Mouse (Mus musculus) liver, embryonic 11.5 days (tissue): ENCODE results near the gene Cmklr1. TPM values are rescaled to one million over a fixed set of nuclear protein-coding genes. Genes with fewer than 3 reads are reported as not detected.

Source experiments
- ATAC-seq: fragments of 200-750 bp; cut with Nextera tagmentation; replicated peaks from 2 replicates; pipeline ENCODE4 v1.8.0; 2017; ENCODE audit warnings: moderate number of reproducible peaks, mild to moderate bottlenecking, moderate TSS enrichment, moderate library complexity; ENCODE audit not compliant: low FRiP score
- DNase-seq: peaks from one replicate; pipeline ENCODE4 v3.0.0-alpha.2; 2017; ENCODE audit warnings: low spot score
- H3K27ac ChIP-seq: fragments of 300-500 bp; sonication (generic); 2 replicates; pipeline ENCODE4 v1.5.1; 2014; ENCODE audit warnings: mild to moderate bottlenecking, low read depth, low read length, control low read depth
- H3K27me3 ChIP-seq: fragments of 300-500 bp; sonication (generic); replicated peaks from 2 replicates; pipeline ENCODE4 v1.6.1; 2014; ENCODE audit warnings: low read length, mixed read lengths; ENCODE audit not compliant: control insufficient read depth, insufficient read depth
- H3K36me3 ChIP-seq: fragments of 300-500 bp; sonication (generic); 2 replicates; pipeline ENCODE4 v1.6.1; 2014; ENCODE audit warnings: mild to moderate bottlenecking, low read length, moderate library complexity, mixed read lengths; ENCODE audit not compliant: control insufficient read depth, insufficient read depth
- H3K4me1 ChIP-seq: fragments of 300-500 bp; sonication (generic); replicated peaks from 2 replicates; pipeline ENCODE4 v1.6.1; 2014; ENCODE audit warnings: low read length, mixed read lengths; ENCODE audit not compliant: control insufficient read depth, insufficient read depth
- H3K4me2 ChIP-seq: fragments of 300-500 bp; sonication (generic); 2 replicates; pipeline ENCODE4 v1.6.1; 2014; ENCODE audit warnings: mild to moderate bottlenecking, control low read depth, moderate library complexity
- H3K4me3 ChIP-seq: fragments of 300-500 bp; sonication (generic); 2 replicates; pipeline ENCODE4 v1.5.1; 2014; ENCODE audit warnings: low read depth, low read length, control low read depth
- H3K9ac ChIP-seq: fragments of 300-500 bp; sonication (generic); 2 replicates; pipeline ENCODE4 v1.6.1; 2014; ENCODE audit warnings: low read depth, low read length, control low read depth
- H3K9me3 ChIP-seq: fragments of 300-500 bp; sonication (generic); 2 replicates; pipeline ENCODE4 v1.6.1; 2016; ENCODE audit warnings: low read length, inconsistent platforms, mixed read lengths; ENCODE audit not compliant: control insufficient read depth
- WGBS: fragments of 180-500 bp; shearing (Covaris S2); extraction: QIAGEN DNeasy Blood & Tissue Kit; methylation state at CpG from one replicate; pipeline ENCODE4 v1.1.7; 2014; 5-methylcytosine and 5-hydroxymethylcytosine counted together
- polyA plus RNA-seq: library from polyadenylated mRNA; unstranded; fragments of >200 nt; fragmentation: Nextera tagmentation; extraction: Ambion mirVana; gene quantifications from 2 replicates; pipeline ENCODE4 v1.2.1, GENCODE M21; 2014

The Cmklr1 gene
- polyA plus RNA-seq, 1 experiment from 2014 or later: 2.6 TPM

DNA sequence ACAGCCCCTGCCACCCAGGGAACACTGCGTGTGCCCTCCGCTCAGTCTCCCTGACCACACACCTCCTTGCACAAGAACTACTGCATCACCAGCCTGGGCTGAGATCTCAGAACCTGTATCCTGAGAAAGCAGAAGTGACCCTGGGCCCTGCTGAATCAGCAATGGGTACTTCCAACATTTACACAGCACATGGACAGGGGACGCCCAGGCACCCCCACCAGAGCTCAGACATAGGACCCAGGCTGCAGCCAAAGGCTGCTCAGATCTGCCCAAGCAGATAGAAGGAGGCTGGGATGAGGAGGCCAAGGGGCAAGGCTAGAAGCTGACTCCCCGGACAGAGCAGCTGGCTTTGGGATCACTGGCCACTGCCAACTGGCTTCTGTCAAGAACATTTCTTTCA, 5.7 kb downstream of the Cmklr1 start:
- H3K9me3 ChIP-seq: no peaks in the 10 kb centered on the region
- H3K4me1 ChIP-seq: no peaks in the 10 kb centered on the region
- ATAC-seq (no peak), DNase-seq (no peak)
- H3K36me3 ChIP-seq: no peaks in the 10 kb centered on the region
- H3K9ac ChIP-seq: no peak overlapping the region
- H3K27me3 ChIP-seq: no peaks in the 10 kb centered on the region
- no peak overlapping the region for H3K4me2 ChIP-seq
- WGBS: 55% methylated on average over 4 of the region's 4 CpGs
- H3K27ac ChIP-seq: no peak overlapping the region
- no peak overlapping the region for H3K4me3 ChIP-seq

GRCm38 (mm10) chr5:113643107-113643848, 6.9 kb downstream of the Cmklr1 start:
- no peak overlapping the region for H3K9ac ChIP-seq
- 52% methylated on average over 18 of the region's 18 CpGs for WGBS
- H3K27me3 ChIP-seq: no peaks in the 10 kb centered on the region

GRCm38 (mm10) chr5:113641066-113641465, 9.2 kb downstream of the Cmklr1 start:
- Histone ChIP-seq H3K9me3 (no peaks in the 10 kb centered on the region), H3K4me2 (no peak overlapping the region), H3K9ac (no peak overlapping the region), H3K27me3 (no peaks in the 10 kb centered on the region), H3K4me1 (no peaks in the 10 kb centered on the region), H3K4me3 (no peak overlapping the region), H3K36me3 (no peaks in the 10 kb centered on the region), H3K27ac (no peak overlapping the region)
- no peak for DNase-seq
- 61% methylated on average over 6 of the region's 6 CpGs for WGBS
- ATAC-seq: no peak

More at GRCm38 (mm10) chr5:113643107-113643848, 6.9 kb downstream of the Cmklr1 start:
- no peak overlapping the region for H3K4me3 ChIP-seq
- no peak overlapping the region for H3K27ac ChIP-seq
- no peaks in the 10 kb centered on the region for H3K36me3 ChIP-seq
- ATAC-seq: peak; percentile 67
- no peak for DNase-seq
- no peak overlapping the region for H3K4me2 ChIP-seq
- no peaks in the 10 kb centered on the region for H3K4me1 ChIP-seq
- H3K9me3 ChIP-seq: no peaks in the 10 kb centered on the region

DNA sequence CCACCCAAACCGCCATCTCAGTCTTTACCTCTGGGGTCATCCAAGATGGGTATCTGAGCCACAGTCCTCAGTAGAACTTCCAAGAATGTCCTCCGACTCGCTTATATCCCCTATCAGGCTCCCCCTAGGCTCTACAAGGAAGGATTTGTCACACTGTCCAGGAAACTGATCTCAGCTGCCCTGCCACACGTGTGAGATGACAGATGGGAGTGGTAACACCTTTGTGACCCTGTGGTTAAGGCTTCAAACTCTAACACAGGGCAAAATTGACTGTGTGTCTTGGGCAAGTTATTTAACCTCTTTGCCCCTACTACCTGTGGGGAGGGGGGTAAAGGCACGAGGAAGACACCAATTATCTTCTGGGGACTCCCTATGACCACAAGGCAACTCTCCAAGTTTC, 11.1 kb downstream of the Cmklr1 start:
- DNase-seq: no peak
- no peaks in the 10 kb centered on the region for H3K27me3 ChIP-seq
- WGBS: 49% methylated on average over 5 of the region's 5 CpGs
- H3K36me3 ChIP-seq: no peaks in the 10 kb centered on the region
- no peak overlapping the region for H3K4me2 ChIP-seq
- H3K9me3 ChIP-seq: no peaks in the 10 kb centered on the region
- no peak for ATAC-seq
- no peaks in the 10 kb centered on the region for H3K4me1 ChIP-seq
- H3K27ac ChIP-seq: no peak overlapping the region
- H3K4me3 ChIP-seq: no peak overlapping the region
- H3K9ac ChIP-seq: no peak overlapping the region

- no peak overlapping the region for H3K4me2 ChIP-seq
- H3K9ac ChIP-seq: no peak overlapping the region
- DNase-seq (no peak), ATAC-seq (no peak)
- H3K4me1 ChIP-seq: peaks cover under 1% of the 10 kb centered on the region
- WGBS: 71% methylated on average over 12 of the region's 12 CpGs
- no peak overlapping the region for H3K27ac ChIP-seq
- H3K9me3 ChIP-seq: no peaks in the 10 kb centered on the region
- no peaks in the 10 kb centered on the region for H3K27me3 ChIP-seq
- no peaks in the 10 kb centered on the region for H3K36me3 ChIP-seq
- H3K4me3 ChIP-seq: no peak overlapping the region
Measured at GRCm38 (mm10) chr5:113638055-113638454, 12.2 kb downstream of the Cmklr1 start.

DNA sequence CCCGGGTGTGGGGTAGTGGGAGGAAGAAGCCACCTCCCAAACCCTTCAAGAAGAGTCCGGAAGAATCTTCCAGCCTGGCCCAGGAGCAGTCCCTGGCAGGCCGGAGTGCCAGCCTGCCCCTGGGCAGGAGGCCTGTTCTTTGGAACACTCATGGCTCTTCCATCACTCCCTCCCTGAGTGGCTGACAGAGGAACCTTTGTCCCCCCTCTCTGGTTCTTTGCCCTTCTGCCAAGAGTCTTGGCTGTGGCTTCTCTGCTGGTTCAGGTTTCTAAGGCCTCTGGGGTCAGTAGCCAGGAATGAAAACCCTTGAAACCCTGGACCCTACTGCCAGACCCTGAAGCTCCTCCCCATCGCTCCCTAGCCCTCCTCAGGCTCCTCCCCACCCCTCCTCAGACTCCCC, 12.6 kb downstream of the Cmklr1 start:
- ATAC-seq (no peak), DNase-seq (no peak)
- Histone ChIP-seq H3K9ac (no peak overlapping the region), H3K36me3 (no peaks in the 10 kb centered on the region), H3K4me2 (no peak overlapping the region), H3K27ac (no peak overlapping the region), H3K4me3 (no peak overlapping the region), H3K27me3 (no peaks in the 10 kb centered on the region), H3K4me1 (peaks cover 2% of the 10 kb centered on the region), H3K9me3 (no peaks in the 10 kb centered on the region)
- 82% methylated on average over 4 of the region's 4 CpGs for WGBS

DNA sequence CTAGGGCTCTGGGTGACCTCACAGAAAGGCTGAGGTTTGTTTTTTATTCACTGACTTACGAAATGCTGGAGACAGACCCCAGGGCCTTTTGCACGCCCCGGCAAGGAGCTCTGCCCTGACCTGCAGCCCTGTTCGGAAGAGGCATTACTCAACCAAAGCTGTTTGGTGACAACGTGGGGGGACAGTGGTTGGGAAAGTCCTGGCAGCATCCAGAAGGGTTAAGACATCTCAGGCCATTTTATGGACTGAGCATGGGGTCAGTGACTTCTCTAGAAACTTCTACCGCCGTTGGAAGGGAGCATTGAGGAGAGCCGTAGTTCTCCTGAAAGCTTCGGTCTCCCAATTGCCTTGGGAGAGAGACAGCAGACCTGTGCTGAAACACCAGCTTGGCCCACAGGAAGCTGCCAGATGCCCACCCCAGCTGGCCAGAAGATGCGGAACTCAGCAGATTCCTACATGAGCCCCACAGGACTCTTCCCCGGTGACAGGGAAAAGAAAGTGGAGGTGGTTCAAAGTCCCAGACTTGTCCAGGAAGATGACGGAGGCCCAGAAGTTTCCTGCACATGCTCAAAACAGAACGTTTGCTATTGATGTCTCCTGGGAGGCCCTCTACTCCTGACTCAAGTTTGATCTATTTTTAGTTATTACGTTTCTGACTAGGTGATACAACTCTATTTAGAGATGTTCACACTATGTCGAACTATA, 14.2 kb downstream of the Cmklr1 start:
- no peak overlapping the region for H3K4me3 ChIP-seq
- no peak overlapping the region for H3K9ac ChIP-seq
- H3K27me3 ChIP-seq: no peaks in the 10 kb centered on the region
- no peaks in the 10 kb centered on the region for H3K9me3 ChIP-seq
- peaks cover 2% of the 10 kb centered on the region for H3K4me1 ChIP-seq
- DNase-seq (no peak), ATAC-seq (no peak)
- 71% methylated on average over 15 of the region's 15 CpGs for WGBS
- no peak overlapping the region for H3K27ac ChIP-seq
- no peak overlapping the region for H3K4me2 ChIP-seq
- no peaks in the 10 kb centered on the region for H3K36me3 ChIP-seq

- Histone ChIP-seq H3K27ac (no peak overlapping the region), H3K9me3 (no peaks in the 10 kb centered on the region), H3K27me3 (no peaks in the 10 kb centered on the region), H3K4me2 (no peak overlapping the region), H3K4me3 (no peak overlapping the region), H3K36me3 (no peaks in the 10 kb centered on the region), H3K9ac (no peak overlapping the region), H3K4me1 (peaks cover 2% of the 10 kb centered on the region)
- WGBS: 71% methylated on average over 7 of the region's 7 CpGs
- ATAC-seq (no peak), DNase-seq (no peak)
Measured at GRCm38 (mm10) chr5:113634887-113635610, 15.2 kb downstream of the Cmklr1 start.
